Mouse (Mus musculus): ENCODE measurements around the gene Sars2.

Sars2 gene

DNA sequence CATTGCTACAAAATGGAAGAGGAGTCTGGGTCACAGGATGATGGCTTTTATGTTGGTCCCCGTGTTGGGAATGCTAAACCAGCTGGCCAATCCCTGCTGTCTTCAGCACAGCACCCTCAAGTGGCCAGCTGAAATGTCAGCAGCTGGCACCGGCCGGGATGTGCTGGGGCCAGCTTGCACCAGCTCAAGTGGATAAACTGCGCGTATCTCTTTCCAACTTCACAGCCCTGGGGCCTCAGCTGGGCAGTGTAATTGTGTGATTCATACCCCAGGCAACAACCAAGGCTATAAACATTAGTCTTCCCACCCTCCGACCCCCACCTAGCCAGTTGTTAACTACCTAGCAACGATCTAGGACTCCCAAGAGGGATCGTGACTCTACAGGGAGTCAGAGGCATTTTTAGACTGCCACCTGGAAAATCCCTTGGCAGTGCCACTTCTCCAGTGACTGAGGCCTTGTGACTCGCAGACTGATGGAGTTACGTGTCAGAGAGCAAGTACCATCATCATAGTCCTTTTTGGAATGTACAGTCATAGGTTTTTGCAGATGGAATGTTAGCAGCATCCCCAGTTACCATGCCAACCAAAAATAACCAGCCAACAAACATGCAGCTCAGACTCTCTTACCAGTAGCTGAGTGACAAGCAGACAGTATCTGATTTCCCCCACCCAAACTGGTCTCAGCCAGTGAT, 14.0 kb upstream of the Sars2 start:
- DNase-seq (ENCODE audit: low spot score), result no peak

DNA sequence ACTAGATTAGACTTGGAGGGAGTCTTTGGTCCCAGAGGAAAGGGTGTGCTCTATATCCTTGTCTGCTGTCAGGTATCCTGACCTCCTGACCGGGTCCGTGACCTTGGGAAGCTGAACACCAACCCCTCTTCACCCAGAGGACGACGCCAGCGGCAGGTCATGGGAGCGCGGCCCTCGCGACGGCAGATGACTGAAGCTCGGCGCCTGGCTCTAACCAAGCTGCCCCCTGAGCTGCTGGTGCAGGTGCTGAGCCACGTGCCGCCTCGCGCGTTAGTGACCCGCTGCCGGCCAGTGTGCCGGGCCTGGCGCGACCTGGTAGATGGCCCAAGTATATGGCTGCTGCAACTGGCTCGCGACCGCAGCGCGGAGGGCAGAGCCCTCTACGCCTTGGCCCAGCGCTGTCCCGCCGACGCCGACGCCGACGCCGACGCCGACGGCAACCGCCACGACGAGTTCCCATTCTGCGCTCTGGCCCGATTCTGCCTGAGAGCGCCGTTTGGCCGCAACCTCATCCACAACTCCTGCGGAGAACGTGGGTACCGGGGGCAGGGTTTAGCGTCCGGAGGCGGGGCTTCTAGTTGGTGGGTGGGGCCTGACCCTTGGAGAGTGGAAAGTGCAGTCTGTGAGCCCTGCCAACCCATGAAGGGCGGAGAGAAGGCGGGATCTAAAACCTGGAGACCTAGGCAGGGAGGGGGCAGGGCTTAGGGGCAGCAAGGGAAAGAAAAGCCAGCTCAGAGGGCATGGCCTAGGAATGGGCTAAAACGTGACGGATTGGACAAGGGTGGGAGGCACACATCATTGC, 9.2 kb upstream of the Sars2 start:
- DNase-seq (ENCODE audit: low spot score), result no peak

DNA sequence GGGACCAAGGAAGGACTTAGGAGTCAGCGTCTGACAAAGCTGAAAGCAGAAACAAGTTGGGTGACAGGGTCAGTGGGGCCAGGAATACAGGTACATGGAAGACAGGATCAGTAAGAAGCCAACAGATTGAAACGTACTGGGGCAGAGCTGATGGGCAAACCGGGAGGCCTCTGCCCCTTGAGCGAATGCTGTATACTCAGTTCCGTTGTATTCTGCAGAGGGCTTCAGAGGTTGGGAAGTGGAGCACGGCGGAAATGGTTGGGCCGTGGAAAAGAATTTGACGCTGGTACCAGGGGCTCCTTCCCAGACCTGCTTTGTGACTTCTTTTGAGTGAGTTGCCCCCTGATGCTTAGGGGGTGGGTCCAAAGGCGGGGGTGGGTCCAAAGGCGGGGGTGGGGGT, 8.6 kb upstream of the Sars2 start:
- DNase-seq (ENCODE audit: low spot score), result no peak

DNA sequence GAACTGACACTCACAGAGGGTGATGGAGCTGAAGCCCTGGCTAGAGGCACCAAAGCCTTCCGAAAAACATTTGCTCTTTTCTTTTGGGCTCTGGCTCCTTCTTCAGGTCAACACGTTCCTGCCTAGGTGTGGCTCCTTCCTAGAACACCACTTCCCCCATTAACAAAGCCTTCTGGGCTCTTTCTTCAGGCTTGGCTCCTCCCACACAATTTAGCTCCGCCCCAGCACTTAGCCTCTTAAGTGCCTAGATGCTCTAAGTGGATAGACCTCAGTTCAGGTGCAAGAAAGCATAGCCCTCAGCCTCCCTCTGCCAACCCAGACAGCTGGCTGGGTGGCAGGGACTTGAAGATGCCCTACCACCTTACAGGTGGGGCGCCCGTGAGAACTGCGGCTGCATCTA, 6.1 kb upstream of the Sars2 start:
- no peak for DNase-seq (ENCODE audit: low spot score)

DNA sequence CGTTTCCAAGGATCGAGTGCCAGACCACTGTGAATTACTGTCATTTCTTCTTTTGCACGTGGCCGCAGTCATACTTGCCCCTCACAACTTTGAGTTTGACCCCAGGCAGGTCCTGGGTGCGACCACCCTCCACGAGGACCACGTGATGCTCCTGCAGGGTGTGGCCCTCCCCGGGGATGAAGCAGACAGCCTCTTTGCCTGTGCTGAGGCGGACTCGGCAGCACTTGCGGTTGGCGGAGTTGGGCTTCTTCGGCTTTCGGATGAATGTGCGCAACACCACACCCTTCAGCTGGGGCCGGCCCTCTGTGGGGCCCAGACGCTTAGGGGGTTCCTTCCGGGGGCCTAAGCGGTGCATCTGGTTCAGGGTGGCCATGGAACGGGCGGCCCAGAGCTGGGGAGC, 2.0 kb upstream of the Sars2 start:
- no peak for DNase-seq (ENCODE audit: low spot score)

DNA sequence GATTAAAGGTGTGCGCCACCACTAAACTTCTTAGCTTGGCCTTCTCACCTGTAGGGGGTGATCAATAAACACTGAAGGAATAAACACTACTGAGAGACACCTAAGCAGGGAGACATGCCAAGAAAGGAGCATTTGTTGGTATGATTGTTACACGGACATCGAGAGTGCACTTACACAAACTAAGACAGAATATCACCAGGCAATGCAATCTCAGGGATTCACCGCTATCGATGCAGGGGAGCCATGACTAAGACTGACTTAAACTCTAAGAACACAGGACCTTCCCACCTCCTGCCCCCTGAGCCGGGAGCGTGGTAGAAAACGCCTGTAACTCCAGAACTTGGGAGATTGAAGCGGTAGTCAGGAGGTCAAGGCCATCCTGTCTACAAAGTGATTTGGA, 843 bp upstream of the Sars2 start:
- DNase-seq (ENCODE audit: low spot score), result no peak

DNA sequence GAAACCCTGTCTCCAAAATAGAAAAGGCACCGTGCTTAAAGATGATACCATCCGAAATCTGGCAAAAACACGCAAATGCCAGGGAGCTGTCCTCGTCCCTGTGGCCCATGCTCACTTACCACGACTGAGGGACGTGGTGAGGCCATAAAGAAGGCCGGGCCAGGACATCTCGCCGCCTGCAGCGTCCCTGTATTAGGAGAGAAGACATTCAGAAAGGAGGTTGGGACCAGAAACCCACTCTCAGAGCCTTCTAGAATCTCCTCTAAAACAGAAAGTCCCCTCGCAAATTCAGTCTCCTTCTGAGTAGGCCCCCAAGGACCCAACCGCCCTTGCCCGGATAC, 454 bp upstream of the Sars2 start:
- no peak for DNase-seq (ENCODE audit: low spot score)

DNA sequence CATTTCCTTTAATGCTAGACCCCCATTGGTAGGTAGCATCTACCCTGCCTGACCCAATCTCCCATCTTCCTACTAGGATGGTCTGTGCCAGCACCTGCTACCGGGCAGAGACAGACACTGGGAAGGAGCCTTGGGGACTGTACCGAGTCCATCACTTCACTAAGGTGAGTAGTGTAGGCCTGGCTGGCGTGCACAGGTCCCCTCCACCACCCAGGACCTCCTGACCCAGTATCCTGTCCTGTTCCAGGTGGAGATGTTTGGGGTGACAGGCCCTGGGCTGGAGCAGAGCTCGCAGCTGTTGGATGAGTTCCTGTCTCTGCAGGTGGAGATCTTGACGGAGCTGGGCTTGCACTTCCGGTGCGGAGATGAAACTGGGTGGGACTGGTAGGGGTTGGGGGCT, 8.1 kb downstream of the Sars2 start:
- no peak for DNase-seq (ENCODE audit: low spot score)

DNA sequence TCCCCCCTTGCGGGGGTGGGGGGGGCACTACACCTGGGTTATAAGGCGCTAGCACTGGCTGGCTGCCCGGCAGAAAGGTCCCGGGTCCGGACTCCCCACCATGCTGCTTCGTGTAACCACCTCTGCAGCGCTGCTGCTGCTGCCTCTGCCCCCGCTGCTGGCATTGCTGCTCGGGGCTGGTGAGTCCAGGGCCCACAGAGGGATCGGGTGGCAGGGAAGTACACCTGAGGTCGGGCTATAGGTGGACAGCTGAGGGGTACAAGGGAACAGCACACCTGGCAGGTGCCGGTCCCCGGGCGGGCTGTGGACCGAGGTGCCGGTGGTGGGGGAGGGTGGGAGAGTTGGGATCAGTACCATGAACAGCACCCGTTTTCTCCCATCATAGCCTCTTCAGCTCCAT, 14.3 kb downstream of the Sars2 start, which contains the start of gene Ccer2:
TSS of gene Ccer2 (plus strand) at position 96 of the 400 bp plus-strand sequence.
- DNase-seq (ENCODE audit: low spot score), result no peak

DNA sequence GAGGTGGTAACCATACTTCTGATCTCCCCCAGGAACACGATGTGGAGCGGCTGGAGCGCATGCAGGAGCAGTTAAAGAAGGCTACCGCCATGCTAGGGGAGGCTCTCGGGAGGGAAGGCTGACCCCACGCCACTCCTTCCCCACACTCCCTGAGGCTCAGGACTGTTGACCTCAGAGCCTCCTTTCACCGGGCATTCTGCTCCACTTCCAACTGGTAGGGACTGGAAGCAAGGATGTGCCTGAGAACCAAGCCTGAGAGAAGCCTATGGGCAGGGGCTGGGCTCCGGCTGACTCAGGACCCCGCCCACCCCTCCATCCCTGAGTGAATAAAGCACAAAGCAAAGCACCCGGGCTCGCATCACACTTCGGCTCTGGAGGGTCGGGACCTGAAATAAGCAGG, 16.8 kb downstream of the Sars2 start:
- DNase-seq (ENCODE audit: low spot score), result no peak

DNA sequence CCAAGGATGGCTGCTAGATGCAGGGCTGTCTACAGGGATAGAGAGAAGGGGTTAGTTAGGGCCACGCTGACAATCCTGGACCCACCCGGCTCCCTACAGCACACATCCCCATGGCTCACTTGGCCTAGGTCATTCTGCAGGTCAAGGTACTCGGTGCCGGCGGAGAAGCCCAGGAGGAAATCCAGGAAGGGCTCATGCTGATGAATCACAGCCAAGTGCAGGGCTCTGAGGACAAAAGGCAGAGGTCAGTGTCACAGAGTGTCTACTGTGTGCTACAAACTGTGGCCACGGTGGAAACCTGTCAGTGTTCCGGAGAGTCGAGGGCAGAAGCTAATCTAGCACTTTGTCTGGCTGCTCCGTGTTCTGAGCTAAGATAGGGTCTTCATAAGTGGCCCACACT, 20.1 kb downstream of the Sars2 start:
- no peak for DNase-seq (ENCODE audit: low spot score)

DNA sequence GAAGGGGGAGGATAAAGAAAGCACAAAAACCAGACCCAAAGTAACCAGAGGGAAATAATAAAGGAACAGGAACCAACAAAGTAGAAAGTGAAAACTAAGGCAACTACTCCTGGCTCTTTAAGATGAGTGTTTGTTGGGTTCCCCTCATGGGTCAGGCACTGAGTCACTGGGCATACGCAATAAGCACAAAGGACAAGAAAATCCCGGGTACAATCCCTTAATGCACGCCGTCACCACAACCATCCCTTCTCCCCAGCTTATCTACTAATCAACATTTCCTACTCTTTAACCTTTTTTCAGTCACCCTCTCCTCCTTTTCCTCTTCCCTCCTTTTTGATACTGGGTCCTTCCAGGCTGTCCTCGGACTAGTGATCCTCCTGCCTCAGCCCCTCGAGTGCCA, 23.4 kb downstream of the Sars2 start:
- DNase-seq (ENCODE audit: low spot score), result no peak

DNA sequence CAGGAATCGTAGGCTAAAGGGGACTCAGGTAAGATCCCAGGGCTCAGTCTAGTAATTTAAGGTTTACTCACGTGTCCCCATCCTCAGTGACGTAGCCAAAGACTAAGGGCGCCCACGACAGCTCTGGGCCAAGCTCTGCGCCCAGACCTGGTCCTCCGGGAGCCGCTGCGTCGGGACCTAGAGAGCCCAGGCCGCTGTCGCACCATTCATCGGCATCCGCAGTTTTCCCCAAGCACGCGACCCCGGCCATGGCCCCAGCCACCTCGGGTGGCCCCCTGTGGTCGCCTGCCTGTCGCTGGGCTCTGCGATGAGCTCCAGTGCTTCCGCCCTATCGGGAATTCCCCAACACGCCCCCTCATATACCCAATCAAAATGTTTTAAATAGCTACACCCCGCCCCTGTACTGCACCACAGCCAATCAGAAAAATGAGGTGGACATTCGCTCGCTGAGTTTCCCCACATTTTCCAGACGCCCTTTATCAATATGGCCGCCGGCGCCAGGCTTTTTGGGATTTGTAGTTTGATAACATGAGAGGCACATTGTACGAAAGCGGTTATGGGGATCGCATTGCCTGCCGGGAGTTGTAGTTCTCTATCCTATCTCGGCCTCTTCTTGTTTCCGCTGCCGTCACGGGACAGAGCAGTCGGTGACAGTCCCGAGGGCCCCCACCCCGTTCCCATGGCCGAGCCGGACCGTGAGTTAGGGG, 24.5 kb downstream of the Sars2 start, which contains the start of gene Sirt2:
TSS of gene Sirt2 (plus strand) at position 563 of the 707 bp plus-strand sequence.
- DNase-seq (ENCODE audit: low spot score), result peak; percentile 79

DNA sequence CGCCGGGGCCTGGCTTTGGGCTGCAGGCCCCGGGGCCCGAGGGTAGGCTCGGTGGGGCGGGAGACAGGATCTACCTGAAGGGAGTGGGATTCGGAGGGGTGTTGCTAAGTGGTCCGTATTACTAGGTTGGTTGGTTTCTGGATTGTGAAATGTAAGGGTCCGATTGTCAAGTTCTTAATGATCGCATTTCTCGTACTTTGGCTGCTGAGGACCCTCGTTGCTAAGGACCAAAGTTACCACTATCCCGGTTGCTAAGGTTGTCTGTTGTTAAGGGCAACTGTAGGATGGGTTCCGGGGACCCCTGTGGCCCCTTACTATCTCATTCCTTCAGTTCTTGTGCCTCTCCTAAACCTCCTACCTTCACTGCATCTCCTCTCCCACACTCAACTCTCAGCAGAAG, 25.1 kb downstream of the Sars2 start:
- no peak for DNase-seq (ENCODE audit: low spot score)

DNA sequence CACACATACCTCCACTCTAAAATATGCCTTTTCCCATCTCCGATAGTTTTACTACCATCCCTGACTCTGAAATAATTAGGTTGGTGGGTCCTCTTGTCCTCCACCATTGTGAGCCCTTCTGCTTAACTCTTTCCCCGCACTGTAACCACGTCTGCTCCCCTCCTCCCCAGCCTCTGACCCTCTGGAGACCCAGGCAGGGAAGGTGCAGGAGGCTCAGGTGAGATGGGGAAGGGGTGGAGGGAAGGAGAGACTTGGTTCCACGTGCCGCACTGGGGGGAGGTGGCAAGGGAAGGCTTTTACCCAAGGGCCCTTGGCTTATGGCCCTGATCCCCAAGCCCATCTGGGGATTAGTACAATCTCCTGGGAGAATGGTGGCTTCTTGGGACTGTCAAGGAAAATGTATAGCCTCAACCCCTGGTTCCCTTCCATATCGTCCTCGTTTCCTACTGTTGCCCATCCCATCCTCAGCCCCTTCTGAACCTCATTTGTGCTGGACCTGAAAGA, 25.7 kb downstream of the Sars2 start, which contains the start of gene Nfkbib:
TSS of gene Nfkbib (minus strand) at position 51 of the 504 bp plus-strand sequence.
- no peak for DNase-seq (ENCODE audit: low spot score)

DNA sequence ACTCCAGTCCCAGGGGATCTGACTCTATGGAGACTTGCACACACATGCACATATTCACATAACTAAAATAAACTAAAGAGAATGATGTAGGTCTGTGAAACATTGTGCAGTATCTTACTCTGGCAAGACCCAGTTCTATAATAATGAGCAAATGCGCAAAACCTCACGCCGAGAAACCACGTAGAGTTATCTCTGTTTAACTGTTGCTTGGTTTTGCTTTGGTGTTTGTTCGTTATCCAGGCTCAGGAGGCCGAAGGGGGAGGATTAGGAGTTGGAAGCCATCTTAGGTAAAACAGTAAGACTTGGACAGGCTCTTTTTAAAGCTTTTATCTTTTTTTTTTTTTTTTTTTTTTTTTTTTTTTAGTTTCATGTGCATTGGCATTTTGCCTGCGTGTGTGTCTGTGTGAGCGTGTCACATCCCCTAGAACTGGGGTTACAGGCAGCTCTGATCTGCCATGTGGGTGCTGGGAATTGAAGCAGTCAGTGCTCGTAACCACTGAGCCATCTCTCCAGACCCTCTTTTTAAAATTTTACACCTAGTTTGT, 27.7 kb downstream of the Sars2 start:
- no peak for DNase-seq (ENCODE audit: low spot score)

DNA sequence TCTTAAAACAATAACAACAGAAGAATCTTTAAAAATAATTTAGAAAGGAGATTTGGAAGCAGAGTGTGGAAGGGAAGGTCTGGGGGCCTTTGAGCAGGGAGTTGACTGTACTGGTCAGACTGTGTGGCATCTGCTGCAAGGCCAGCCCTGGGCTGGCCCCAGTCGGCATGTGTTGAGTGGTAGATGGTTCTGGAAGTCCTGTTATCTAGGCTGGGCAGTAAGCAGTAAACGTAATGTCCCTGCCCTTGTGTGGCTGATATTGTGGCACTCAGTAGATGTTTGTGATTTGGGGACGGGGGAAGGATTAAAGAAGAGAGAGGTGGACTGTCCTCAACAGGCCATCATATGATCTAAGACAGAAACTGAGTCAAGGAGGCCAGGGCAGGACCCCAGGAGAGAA, 28.5 kb downstream of the Sars2 start:
- DNase-seq (ENCODE audit: low spot score), result no peak

DNA sequence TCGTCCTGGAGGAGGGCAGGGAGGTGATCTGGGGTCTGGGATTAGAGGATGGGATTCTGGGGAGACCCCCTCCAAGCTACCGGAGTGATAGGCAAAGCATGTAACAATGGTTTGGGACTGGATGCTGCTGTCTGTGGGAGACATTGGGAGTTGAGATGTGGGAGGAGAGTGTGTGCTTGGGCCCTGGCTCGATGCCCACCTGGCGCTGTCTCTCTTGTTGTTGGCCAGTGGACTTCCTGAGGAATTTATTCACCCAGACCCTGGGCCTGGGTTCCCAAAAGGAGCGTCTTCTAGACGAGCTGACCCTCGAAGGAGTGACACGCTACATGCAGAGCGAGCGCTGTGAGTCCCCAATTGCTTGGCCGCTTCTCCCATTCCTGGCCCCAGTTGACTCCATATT, 30.1 kb downstream of the Sars2 start:
- no peak for DNase-seq (ENCODE audit: low spot score)

DNA sequence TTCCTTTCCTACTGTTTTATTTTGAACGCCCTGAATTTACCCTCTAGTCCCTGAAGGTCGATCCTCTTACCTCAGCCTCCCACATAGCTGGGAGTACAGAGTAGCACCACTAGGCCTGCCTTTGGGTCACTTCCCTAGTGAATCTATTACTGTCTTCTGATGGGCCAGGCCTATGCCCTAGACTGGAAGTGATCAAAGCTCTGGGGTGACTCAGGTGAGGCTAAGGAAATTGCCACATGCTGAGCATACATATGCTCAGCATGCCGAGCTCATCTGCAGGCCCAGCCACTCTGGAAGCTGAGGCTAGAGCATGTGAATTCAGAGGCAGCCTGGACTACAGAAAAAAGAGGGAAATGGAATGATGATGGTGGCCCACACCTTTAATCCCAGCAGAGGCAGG, 31.4 kb downstream of the Sars2 start:
- no peak for DNase-seq (ENCODE audit: low spot score)

DNA sequence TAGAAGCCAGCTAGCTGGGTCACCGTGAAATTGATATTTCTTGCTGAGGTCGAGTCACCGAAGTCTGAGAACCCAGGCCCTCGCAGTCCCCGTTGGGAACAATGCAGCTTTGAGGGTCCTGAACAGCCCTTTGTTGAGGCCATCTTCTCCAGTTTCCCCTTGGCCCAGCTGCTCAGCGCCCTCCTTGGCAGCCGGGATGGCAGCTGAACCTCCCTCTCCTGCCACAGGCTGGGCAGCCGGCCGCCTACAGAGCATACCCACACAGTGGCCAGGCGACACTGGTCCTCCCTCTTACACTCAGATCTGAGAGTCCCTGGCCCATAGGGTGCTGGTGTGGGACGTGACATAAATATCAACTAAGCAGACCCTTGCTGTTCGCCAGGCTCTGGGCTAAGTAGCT, 32.4 kb downstream of the Sars2 start:
- DNase-seq (ENCODE audit: low spot score), result no peak

DNA sequence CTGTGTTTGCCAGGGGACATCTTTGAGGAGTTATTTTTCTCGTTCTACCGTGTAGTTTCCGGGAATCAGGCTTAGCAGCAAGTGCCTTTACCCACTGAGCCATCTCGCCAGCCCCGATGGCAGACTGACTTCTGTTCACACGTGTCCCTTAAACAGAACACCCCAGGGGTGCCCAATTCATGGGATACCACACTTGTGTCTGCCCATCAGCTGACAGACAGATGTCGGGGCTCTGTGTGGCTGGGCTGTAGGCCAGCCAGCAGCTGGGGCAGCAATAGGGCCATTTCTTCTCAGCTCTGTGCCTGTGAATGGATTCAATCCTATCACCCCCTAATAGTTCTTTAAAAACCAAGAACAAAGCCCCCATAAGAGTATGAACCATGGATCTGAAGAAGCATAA, 33.3 kb downstream of the Sars2 start:
- DNase-seq (ENCODE audit: low spot score), result no peak

DNA sequence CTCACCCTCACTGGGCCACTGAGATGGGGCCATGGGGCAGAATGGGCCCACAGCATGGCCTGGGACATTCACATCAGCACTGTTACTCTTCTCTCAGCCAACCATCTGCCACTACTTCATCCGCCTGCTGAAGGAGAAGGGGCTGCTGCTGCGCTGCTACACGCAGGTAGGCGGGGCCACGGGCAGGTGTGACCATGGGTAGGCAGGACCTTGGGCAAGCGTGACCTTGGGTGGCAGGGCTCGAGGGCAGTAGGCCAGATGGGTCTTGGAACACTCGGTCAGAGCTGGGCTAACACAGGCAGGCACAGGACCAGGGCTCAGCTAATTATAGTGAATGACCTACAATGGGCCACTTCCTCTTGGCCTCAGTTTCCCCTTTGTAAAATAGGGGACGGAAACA, 37.0 kb downstream of the Sars2 start:
- no peak for DNase-seq (ENCODE audit: low spot score)
